Mouse (Mus musculus): ENCODE measurements around the gene AC131692.1.

GRCm38 (mm10) chr19:6082156-6082555 is 12.1 kb upstream of the AC131692.1 start, which contains the start of gene Gm28374:
- TF ChIP-seq POLR2A (IDR thresholded peaks at IDR 0.05; ENCODE audit: insufficient read depth, low read length) (no peak), CTCF (IDR thresholded peaks at IDR 0.05; ENCODE audit: low read depth, low read length) (no peak), EP300 (IDR thresholded peaks at IDR 0.05; ENCODE audit: insufficient read depth, low read depth, low read length) (no peak)

Data from ES-Bruce4 (cell line).